Mouse (Mus musculus) brain, embryonic 14.5 days (tissue): ENCODE results near the gene Fam227a.

Source experiments
- CTCF ChIP-seq: fragments of 200-500 bp; IDR thresholded peaks from 2 replicates; pipeline ENCODE4 v1.5.1; 2012; ENCODE audit warnings: inconsistent platforms, mild to moderate bottlenecking, moderate library complexity, borderline replicate concordance; ENCODE audit not compliant: insufficient read depth, insufficient read length; ENCODE audit errors: extremely low read depth
- POLR2A ChIP-seq: fragments of 200-500 bp; IDR thresholded peaks from 2 replicates; pipeline ENCODE4 v1.6.1; 2012; ENCODE audit warnings: mild to moderate bottlenecking, inconsistent platforms, borderline replicate concordance; ENCODE audit not compliant: poor library complexity, insufficient read depth, insufficient read length, severe bottlenecking; ENCODE audit errors: extremely low read depth

DNA sequence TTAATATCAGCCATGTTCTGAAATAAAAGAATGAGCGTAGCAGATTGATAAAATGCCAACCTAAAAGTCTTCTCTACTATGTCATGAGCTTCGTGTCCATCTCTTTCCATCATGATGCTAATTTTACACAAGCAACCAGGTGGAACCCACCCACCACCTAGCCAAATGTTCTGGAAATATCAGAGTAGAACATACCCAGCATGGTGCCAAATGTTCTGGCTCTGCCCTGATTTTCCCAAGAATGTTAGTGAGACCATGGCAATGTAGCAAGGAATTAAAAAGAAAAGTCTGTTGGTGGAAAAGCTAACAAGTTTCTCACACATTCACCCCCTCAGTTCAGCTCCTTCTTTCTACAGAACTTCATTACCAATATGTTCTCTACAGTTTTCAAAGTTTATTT lies 58.6 kb downstream of the Fam227a start:
- TF ChIP-seq CTCF (no peak), POLR2A (no peak)
